Mouse (Mus musculus) olfactory bulb, adult 2 months (tissue): Measurements from ENCODE around the gene Fzd9.

Experiments used
- CTCF ChIP-seq: fragments of 200-500 bp; IDR thresholded peaks from 2 replicates; pipeline ENCODE4 v1.5.1; 2012; ENCODE audit warnings: low read depth, mild to moderate bottlenecking, low read length, moderate library complexity; ENCODE audit not compliant: insufficient read depth
- POLR2A ChIP-seq: fragments of 200-500 bp; IDR thresholded peaks from 2 replicates; pipeline ENCODE4 v1.6.1; 2012; ENCODE audit warnings: mild to moderate bottlenecking, low read depth, low read length, moderate library complexity; ENCODE audit not compliant: insufficient read depth

DNA sequence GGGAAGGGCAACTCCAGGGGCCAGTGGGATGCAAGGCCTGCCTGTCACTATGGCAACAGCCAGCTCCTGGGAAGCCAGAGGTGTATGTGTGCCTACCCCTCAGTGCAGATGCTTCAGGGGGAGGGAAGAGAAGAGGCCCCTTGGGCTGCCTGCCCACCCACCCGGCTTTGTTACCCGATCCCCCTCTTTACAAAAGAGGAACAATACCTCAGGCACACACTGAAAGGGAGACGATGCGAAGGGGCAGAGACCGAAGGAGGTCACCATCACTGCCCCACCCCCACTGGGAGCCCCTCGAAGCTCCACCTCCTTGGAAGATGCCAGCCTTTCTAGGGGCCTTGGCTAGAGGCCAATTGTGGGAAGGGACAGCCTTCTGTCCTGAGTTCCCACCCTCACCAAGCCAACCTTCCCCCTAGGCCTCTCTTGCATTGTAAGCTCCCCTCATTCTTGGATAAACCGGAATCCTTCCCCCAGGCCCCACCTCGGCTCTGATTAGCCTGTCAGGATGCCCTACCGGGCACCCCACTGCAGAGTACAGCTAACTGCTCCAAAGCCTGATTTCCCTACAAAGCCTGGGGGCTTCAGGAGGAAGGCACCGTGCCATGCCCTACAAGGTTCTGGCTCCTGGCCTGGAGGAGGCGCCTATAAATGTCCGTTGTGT, 2.8 kb upstream of the Fzd9 start:
- TF ChIP-seq POLR2A (no peak), CTCF (no peak)
